13 mouse cellular contexts compared by ENCODE assay signal in the genomic region with DNA sequence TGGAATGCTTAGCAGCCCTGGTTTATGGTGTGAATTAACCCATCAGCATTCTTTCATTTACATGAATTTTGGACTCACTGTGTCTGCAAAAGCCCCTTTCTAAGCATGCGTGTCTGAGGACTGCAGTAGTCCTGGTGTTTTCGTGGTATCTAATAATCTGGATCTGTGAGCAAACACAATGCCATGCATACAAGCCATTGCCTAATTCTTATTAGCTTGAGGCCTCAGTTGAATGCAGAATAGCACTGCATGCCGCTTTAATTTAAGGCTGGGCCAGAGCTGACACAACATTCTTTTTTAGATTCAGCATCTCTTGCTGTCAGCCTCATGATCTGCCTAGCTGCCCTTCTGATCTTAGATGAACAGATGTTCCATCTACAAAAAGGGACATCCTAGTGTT. TPM values are rescaled to one million over a fixed set of nuclear protein-coding genes. Genes with fewer than 3 reads are reported as not detected.
DNase-seq lines count a peak whose midpoint lies in the region; ATAC-seq lines count a peak whose summit lies in the region.
"Had no signal": no experiment of that assay in that cellular context is flagged by ENCODE, and none has a peak within 500 bp of the region (broad histone marks: within the 10 kb centered on the region; RNA-seq: fewer than 3 reads in every experiment).

No protein-coding gene starts in this region.

- no peaks in the 10 kb centered on the region for H3K36me3 ChIP-seq in heart, embryonic 10.5 days
- no peaks in the 10 kb centered on the region for H3K36me3 ChIP-seq in forebrain, embryonic 10.5 days (replicated peaks)
- H3K36me3 ChIP-seq in hindbrain, embryonic 14.5 days (replicated peaks; ENCODE audit: control insufficient read depth, insufficient read depth) = no peaks in the 10 kb centered on the region
- no peaks in the 10 kb centered on the region for H3K36me3 ChIP-seq in neural tube, embryonic 12.5 days
- H3K36me3 ChIP-seq in kidney, embryonic 16.5 days (ENCODE audit: insufficient read depth, low read length) = no peaks in the 10 kb centered on the region
- H3K36me3 ChIP-seq: G1E; kidney, embryonic 15.5 days; lung, embryonic 15.5 days had no signal

- H3K4me3 ChIP-seq in heart, embryonic 10.5 days = 0 out of 2 replicates have a peak overlapping the region, but pooled peaks have one; percentile 29
- peak overlapping the region; percentile 24; the same call in 1 of the 2 replicates for H3K4me3 ChIP-seq in forebrain, embryonic 10.5 days
- no peak overlapping the region for H3K4me3 ChIP-seq in hindbrain, embryonic 14.5 days (replicated peaks; ENCODE audit: low read length)
- H3K4me3 ChIP-seq in neural tube, embryonic 12.5 days = no peak overlapping the region
- no peak overlapping the region for H3K4me3 ChIP-seq in kidney, embryonic 16.5 days (ENCODE audit: low read length)
- H3K4me3 ChIP-seq: kidney, embryonic 15.5 days; lung, embryonic 15.5 days had no signal

- H3K27ac ChIP-seq in heart, embryonic 10.5 days = peak overlapping the region; percentile 69
- H3K27ac ChIP-seq in forebrain, embryonic 10.5 days = peak overlapping the region; percentile 78
- peak overlapping the region; percentile 81 for H3K27ac ChIP-seq in hindbrain, embryonic 14.5 days
- H3K27ac ChIP-seq in neural tube, embryonic 12.5 days = peak overlapping the region; percentile 32; the same call in 1 of the 2 replicates
- H3K27ac ChIP-seq in kidney, embryonic 16.5 days (ENCODE audit: low read length) = no peak overlapping the region
- H3K27ac ChIP-seq: kidney, embryonic 15.5 days; lung, embryonic 15.5 days had no signal

- no peaks in the 10 kb centered on the region for H3K27me3 ChIP-seq in heart, embryonic 10.5 days (ENCODE audit: insufficient read depth, poor library complexity, severe bottlenecking)
- H3K27me3 ChIP-seq in forebrain, embryonic 10.5 days (ENCODE audit: poor library complexity, severe bottlenecking) = peaks cover 4% of the 10 kb centered on the region; the same call in 1 of the 2 replicates
- no peaks in the 10 kb centered on the region for H3K27me3 ChIP-seq in hindbrain, embryonic 14.5 days (ENCODE audit: control insufficient read depth, insufficient read depth, low read length)
- H3K27me3 ChIP-seq in neural tube, embryonic 12.5 days (replicated peaks) = no peaks in the 10 kb centered on the region
- no peaks in the 10 kb centered on the region for H3K27me3 ChIP-seq in kidney, embryonic 16.5 days (ENCODE audit: insufficient read depth, low read length)
- H3K27me3 ChIP-seq: kidney, embryonic 15.5 days had no signal

- peak overlapping the region; percentile 46 for H3K9ac ChIP-seq in hindbrain, embryonic 14.5 days
- H3K9ac ChIP-seq in neural tube, embryonic 12.5 days = 0 out of 2 replicates have a peak overlapping the region, but pooled peaks have one; percentile 2
- no peak overlapping the region for H3K9ac ChIP-seq in kidney, embryonic 16.5 days (replicated peaks; ENCODE audit: low read length)
- H3K9ac ChIP-seq: kidney, embryonic 15.5 days; lung, embryonic 15.5 days had no signal

- H3K4me2 ChIP-seq in hindbrain, embryonic 14.5 days (replicated peaks) = peak overlapping the region; percentile 37
- peak overlapping the region; percentile 28; the same call in 1 of the 2 replicates for H3K4me2 ChIP-seq in neural tube, embryonic 12.5 days (replicated peaks)
- no peak overlapping the region for H3K4me2 ChIP-seq in kidney, embryonic 16.5 days (replicated peaks; ENCODE audit: low read depth, low read length)
- H3K4me2 ChIP-seq: kidney, embryonic 15.5 days; lung, embryonic 15.5 days had no signal

- no peak for DNase-seq in heart, embryonic 10.5 days (ENCODE audit: low spot score)
- DNase-seq in heart, adult 8-10 months (ENCODE audit: low spot score) = no peak
- DNase-seq in forebrain, embryonic 10.5 days (ENCODE audit: extremely low spot score, low spot score) = no peak
- DNase-seq in hindbrain, embryonic 14.5 days (ENCODE audit: low spot score) = peak; percentile 38
- no peak for DNase-seq in adrenal gland, postnatal 36 days
- DNase-seq: cerebellum, postnatal 14 days; gastrocnemius, postnatal 14 days had no signal

- H3K4me1 ChIP-seq in heart, embryonic 10.5 days = peaks cover 26% of the 10 kb centered on the region
- H3K4me1 ChIP-seq in forebrain, embryonic 10.5 days = peaks cover 30% of the 10 kb centered on the region
- H3K4me1 ChIP-seq in hindbrain, embryonic 14.5 days (replicated peaks; ENCODE audit: control insufficient read depth, insufficient read depth, low read length) = peaks cover 15% of the 10 kb centered on the region
- H3K4me1 ChIP-seq in neural tube, embryonic 12.5 days = peaks cover 16% of the 10 kb centered on the region
- peaks cover 4% of the 10 kb centered on the region; the same call in 1 of the 2 replicates for H3K4me1 ChIP-seq in kidney, embryonic 16.5 days (ENCODE audit: insufficient read depth, low read length)

- peak; percentile 27; the same call in 1 of the 2 replicates for ATAC-seq in hindbrain, embryonic 14.5 days (ENCODE audit: low FRiP score)
- no peak for ATAC-seq in neural tube, embryonic 12.5 days (ENCODE audit: low FRiP score, low read depth)
- ATAC-seq in kidney, embryonic 16.5 days (ENCODE audit: low FRiP score, low TSS enrichment) = no peak
- ATAC-seq in granulocyte monocyte progenitor cell, adult 5-6 weeks (replicated peaks; ENCODE audit: poor library complexity, severe bottlenecking) = no peak

- 84% methylated on average over 3 of the region's 3 CpGs for WGBS in heart, embryonic 10.5 days
- WGBS in forebrain, embryonic 10.5 days = 40% methylated on average over 3 of the region's 3 CpGs
- 20% methylated on average over 3 of the region's 3 CpGs for WGBS in hindbrain, embryonic 14.5 days
- 41% methylated on average over 3 of the region's 3 CpGs for WGBS in neural tube, embryonic 12.5 days
- 84% methylated on average over 3 of the region's 3 CpGs for WGBS in kidney, embryonic 16.5 days

- no peaks in the 10 kb centered on the region for H3K9me3 ChIP-seq in heart, embryonic 10.5 days
- H3K9me3 ChIP-seq in forebrain, embryonic 10.5 days = no peaks in the 10 kb centered on the region
- no peaks in the 10 kb centered on the region for H3K9me3 ChIP-seq in hindbrain, embryonic 14.5 days (ENCODE audit: control insufficient read depth, low read length)
- no peaks in the 10 kb centered on the region for H3K9me3 ChIP-seq in neural tube, embryonic 12.5 days
- no peaks in the 10 kb centered on the region for H3K9me3 ChIP-seq in kidney, embryonic 16.5 days (ENCODE audit: low read length)
- H3K9me3 ChIP-seq: G1E; kidney, embryonic 15.5 days; lung, embryonic 15.5 days had no signal

RNA-seq across cellular contexts. Expression of a gene that starts 9.2 kb away (rescaled TPM):
- 110 TPM in 2 replicates for polyA plus RNA-seq in heart, embryonic 10.5 days (2016; fragmentation: Nextera tagmentation; extraction: Ambion mirVana)
- 10 to 100 TPM; 72.5 to 82.8 (median 80.1) TPM for total RNA-seq in heart, adult 8-10 months (2022)
- 109 and 111 TPM in 2 replicates for polyA plus RNA-seq in forebrain, embryonic 10.5 days (2016; fragmentation: Nextera tagmentation; extraction: Ambion mirVana)
- polyA plus RNA-seq in hindbrain, embryonic 14.5 days (2014; fragmentation: Nextera tagmentation; extraction: Ambion mirVana) = 151 and 160 TPM in 2 replicates
- polyA plus RNA-seq in neural tube, embryonic 12.5 days (2016; fragmentation: Nextera tagmentation; extraction: Ambion mirVana) = 148 and 153 TPM in 2 replicates
- polyA plus RNA-seq in kidney, embryonic 16.5 days (2015; fragmentation: Nextera tagmentation; extraction: Ambion mirVana) = 119 and 128 TPM in 2 replicates
- 84.9 and 113 TPM in 2 replicates for total RNA-seq in granulocyte monocyte progenitor cell, adult 5-6 weeks (2014; fragmentation: Nextera tagmentation)
- total RNA-seq in granulocyte monocyte progenitor cell, adult 5-6 weeks (2017) = 11.7 and 19.3 TPM in 2 replicates
- 10 to 100 TPM; 68.5 to 87.0 TPM for total RNA-seq in adrenal gland, postnatal 36 days (2021)

RNA-seq across cellular contexts. Expression of a gene that starts 38.3 kb away (rescaled TPM):
- 0.16 TPM in 1 of 2 replicates, not detected in the other for polyA plus RNA-seq in heart, embryonic 10.5 days (2016; fragmentation: Nextera tagmentation; extraction: Ambion mirVana)
- total RNA-seq in heart, adult 8-10 months (2022) = 10 to 100 TPM; 20.4 to 24.8 (median 24.5) TPM
- polyA plus RNA-seq in forebrain, embryonic 10.5 days (2016; fragmentation: Nextera tagmentation; extraction: Ambion mirVana) = 0.14 and 0.75 TPM in 2 replicates
- 6.3 and 7.3 TPM in 2 replicates for polyA plus RNA-seq in hindbrain, embryonic 14.5 days (2014; fragmentation: Nextera tagmentation; extraction: Ambion mirVana)
- 0.85 and 1.3 TPM in 2 replicates for polyA plus RNA-seq in neural tube, embryonic 12.5 days (2016; fragmentation: Nextera tagmentation; extraction: Ambion mirVana)
- polyA plus RNA-seq in kidney, embryonic 16.5 days (2015; fragmentation: Nextera tagmentation; extraction: Ambion mirVana) = 0.32 and 0.56 TPM in 2 replicates
- total RNA-seq in granulocyte monocyte progenitor cell, adult 5-6 weeks (2014; fragmentation: Nextera tagmentation) = 0.51 TPM in 1 of 2 replicates, not detected in the other
- total RNA-seq in granulocyte monocyte progenitor cell, adult 5-6 weeks (2017) = 0.26 TPM in 1 of 2 replicates, not detected in the other
- total RNA-seq in adrenal gland, postnatal 36 days (2021) = 10 to 100 TPM in 1 of 2 experiments, 1 to 10 TPM in 1; 7.5 to 22.3 TPM
- total RNA-seq: G1E had no signal

Comparison
In these comparisons a context has a peak if more than half of its experiments do, and no peak if none do; other contexts are left out.
1. H3K4me3 ChIP-seq: peak in heart, embryonic 10.5 days (single experiment) and forebrain, embryonic 10.5 days (single experiment); none in hindbrain, embryonic 14.5 days (single experiment), neural tube, embryonic 12.5 days (single experiment) and kidney, embryonic 16.5 days (single experiment).